Mouse (Mus musculus) testis, adult 2 months (tissue): ENCODE data around the gene Hs3st5.

Experiments
- CTCF ChIP-seq: fragments of 200-500 bp; IDR thresholded peaks from 2 replicates; pipeline ENCODE4 v1.5.1; 2012; ENCODE audit warnings: low read depth, mild to moderate bottlenecking, inconsistent platforms, low read length, moderate library complexity; ENCODE audit not compliant: control insufficient read depth, insufficient read depth, insufficient replicate concordance
- POLR2A ChIP-seq: fragments of 200-500 bp; IDR thresholded peaks from 2 replicates; pipeline ENCODE4 v1.6.1; 2012; ENCODE audit warnings: low read depth, mild to moderate bottlenecking, inconsistent platforms, low read length, moderate library complexity; ENCODE audit not compliant: control insufficient read depth

DNA sequence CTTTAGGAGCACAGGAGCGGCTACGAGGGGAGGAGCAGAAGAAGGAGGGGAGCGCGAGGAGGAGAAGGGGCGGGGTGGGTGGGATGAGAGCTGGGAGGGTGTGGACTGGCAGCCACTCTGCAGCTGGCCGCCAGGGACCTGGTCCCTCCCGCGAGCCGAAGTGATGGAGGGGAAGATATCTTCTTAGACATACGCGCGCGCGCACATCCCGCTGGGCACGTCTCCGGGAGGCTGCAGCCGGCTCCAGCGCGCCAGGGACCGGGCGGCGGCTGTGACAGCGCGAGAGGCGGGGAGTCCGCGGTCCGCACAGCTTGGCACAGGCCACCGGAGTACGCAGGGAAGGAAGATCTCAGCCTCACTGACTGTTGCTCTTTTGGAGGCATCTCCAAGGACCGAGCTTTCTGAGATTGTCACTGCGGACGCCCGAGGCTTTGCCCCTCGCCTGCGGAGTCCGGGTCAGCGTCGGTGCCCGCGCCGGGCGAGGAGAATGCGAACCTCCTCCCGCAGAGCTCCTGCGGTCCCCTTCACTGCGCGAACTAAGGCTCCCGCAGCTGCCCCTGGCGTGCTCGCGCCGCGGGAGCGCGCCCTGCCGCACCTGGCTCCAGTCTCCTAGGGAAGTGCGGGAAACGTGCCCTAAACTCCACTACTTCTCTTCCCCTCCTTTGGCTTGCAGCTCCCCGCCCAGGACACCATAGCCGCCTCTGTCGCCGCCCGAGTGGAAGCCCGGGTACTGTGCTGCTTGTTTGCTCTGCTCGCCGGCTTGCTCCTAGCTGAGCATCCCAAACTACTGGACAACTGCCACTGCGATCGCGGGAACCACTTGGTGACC, at the start of gene Hs3st5:
- TF ChIP-seq CTCF (no peak), POLR2A (no peak)
